Mouse (Mus musculus) lung, adult 2 months (tissue): ENCODE results near the gene Gsg1.

Experiments used
- CTCF ChIP-seq: fragments of 200-500 bp; IDR thresholded peaks from 2 replicates; pipeline ENCODE4 v1.5.1; 2011; ENCODE audit warnings: mild to moderate bottlenecking, low read length, control low read depth; ENCODE audit not compliant: insufficient read depth
- POLR2A ChIP-seq: fragments of 200-500 bp; IDR thresholded peaks from 2 replicates; pipeline ENCODE4 v1.6.1; 2011; ENCODE audit warnings: low read depth, mild to moderate bottlenecking, control low read depth, low read length, borderline replicate concordance; ENCODE audit errors: extremely low read depth

GRCm38 (mm10) chr6:135271761-135272160, 17.6 kb upstream of the Gsg1 start:
- TF ChIP-seq CTCF (no peak), POLR2A (no peak)
